Mouse (Mus musculus): ENCODE results near the gene Ikbkg.

- TF ChIP-seq POLR2A (IDR thresholded peaks at IDR 0.05; ENCODE audit: low read depth, low read length), result no peak
- TF ChIP-seq CTCF (IDR thresholded peaks at IDR 0.05; ENCODE audit: extremely low read depth, insufficient read depth, insufficient read length, insufficient replicate concordance), result no peak
These were observed 33.9 kb upstream of the Ikbkg start for GRCm38 (mm10) chrX:74359171-74359570.
